Mouse (Mus musculus) ES-E14 (cell line): Measurements from ENCODE around the gene Trp63.

Source experiments
- CHD2 ChIP-seq: IDR thresholded peaks from 2 replicates; pipeline ENCODE4 v1.6.1; 2014; ENCODE audit warnings: mild to moderate bottlenecking, low read depth, low read length, inconsistent platforms
- HCFC1 ChIP-seq: IDR thresholded peaks from 2 replicates; pipeline ENCODE4 v1.6.1; 2012; ENCODE audit warnings: low read length, inconsistent platforms, borderline replicate concordance; ENCODE audit not compliant: insufficient read depth
- ZC3H11A ChIP-seq: IDR thresholded peaks from 2 replicates; pipeline ENCODE4 v1.6.1; 2012; ENCODE audit warnings: low read depth, mild to moderate bottlenecking, inconsistent platforms, low read length, borderline replicate concordance
- ZNF384 ChIP-seq: IDR thresholded peaks from 2 replicates; pipeline ENCODE4 v1.6.1; 2012; ENCODE audit warnings: low read depth, low read length, inconsistent platforms

DNA sequence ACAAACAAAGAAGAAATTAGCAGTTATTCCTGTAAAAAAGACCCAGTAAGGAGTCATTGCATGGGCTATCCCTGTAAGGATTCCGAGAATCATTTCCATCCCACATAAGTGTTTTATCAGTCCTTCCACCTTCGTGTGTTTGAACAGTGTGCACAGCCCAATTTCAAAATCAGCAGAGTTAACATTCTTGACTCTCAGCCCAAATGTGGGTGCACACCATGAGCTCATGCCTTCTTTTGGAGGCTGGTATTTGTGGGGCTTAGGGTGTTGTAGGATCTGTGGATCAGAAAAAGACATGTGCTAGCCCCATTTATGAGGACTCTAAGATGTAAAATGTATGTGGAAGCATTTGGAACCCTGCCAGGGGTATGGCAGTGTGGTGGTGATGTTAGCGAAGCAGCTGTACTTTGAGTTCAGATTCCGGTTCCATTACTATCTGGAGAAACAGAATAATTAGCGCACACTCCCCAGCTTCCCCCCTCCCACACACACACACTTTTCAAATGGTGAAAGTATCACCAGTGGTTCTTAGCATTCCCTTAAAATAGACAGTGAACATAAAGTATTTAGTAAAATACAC lies 9.6 kb upstream of the Trp63 start:
- TF ChIP-seq ZNF384 (no peak), CHD2 (no peak), HCFC1 (no peak), ZC3H11A (no peak)
